Mouse (Mus musculus): ENCODE measurements around the gene Dact3. TPM values are rescaled to one million over a fixed set of nuclear protein-coding genes. Genes with fewer than 3 reads are reported as not detected.

Dact3 gene
- polyA plus RNA-seq, 1 experiment = 43.6 TPM

DNA sequence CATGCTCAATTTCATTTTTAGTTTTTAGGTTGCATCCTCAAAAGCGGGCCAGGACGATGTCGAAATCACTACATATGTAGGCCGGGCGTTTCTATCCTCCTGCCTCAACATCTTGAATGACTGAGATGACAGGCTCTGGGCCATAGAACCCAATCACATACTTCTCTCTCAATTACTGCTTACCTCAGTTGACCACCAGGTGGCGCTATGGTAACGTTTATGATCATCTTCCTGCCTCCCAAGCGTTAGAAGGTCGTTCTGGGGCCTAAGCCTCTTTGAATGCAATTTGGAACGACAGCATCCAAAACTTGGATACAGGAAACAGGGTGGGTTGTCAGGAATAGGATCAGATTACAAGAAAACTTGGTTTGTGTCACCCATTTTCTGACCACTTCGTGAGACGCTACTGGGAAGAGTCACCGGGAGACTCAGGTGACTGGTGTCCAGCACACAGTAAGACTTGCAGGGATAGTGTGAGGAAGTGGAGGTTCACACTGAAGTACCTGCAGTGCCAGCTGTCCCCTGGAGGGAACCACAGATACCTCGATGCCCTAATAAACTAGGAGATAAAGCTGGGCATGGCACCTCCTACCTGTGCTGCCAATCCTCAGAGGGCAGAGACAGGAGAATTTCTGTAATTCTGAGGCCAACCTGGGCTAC, 57.0 kb downstream of the Dact3 start:
- TF ChIP-seq POLR2A (IDR thresholded peaks at IDR 0.05; ENCODE audit: borderline replicate concordance, extremely low read depth, insufficient read depth, insufficient read length, poor library complexity, severe bottlenecking) = no peak
- peak; percentile 84; the same call in 1 of the 2 replicates for TF ChIP-seq CTCF (IDR thresholded peaks at IDR 0.05; ENCODE audit: borderline replicate concordance, extremely low read depth, insufficient read depth, insufficient read length)

DNA sequence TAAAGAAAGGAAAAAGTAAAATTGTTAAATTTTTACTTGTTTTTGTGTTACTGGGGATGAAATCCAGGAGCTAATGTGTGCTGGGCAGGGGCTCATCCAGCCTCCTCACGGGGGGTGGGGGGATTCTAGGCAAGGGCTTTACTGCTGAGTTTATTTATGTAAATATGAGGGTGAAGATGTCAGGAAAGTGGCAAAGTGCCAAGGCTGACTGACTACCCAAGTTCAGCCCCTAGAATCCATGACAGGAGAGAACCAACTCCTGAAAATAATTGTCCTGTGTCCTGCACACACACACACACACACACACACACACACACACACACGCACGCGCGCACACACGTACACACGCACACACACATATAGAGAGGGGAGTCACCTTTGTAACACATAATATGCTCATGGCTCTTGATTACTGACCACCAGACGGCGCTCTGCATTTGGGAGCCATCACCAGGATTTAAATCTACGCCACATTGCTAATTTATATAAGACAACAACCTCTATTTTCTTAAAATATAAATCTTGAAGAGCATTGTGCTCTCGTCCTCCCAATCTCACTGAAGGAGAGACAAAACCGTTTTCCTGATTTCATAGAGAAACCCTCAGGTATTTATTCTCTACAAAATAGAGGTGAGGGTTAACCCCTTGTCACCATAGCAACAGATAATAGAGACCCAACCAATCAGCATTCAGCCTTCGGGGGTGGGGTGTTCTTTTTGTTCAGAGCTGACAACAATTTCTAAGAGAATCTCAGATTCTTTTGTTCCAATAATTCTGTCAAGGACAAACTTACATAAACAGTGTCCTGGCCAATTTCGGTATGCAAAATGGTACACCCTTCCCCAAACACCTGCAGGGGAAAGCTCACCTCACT, 57.8 kb downstream of the Dact3 start:
- peak; percentile 92 for DNase-seq (ENCODE audit: low read depth)
- peak; percentile 74; the same call in 1 of the 2 replicates for TF ChIP-seq CTCF (IDR thresholded peaks at IDR 0.05; ENCODE audit: borderline replicate concordance, extremely low read depth, insufficient read depth, insufficient read length)
- no peak for TF ChIP-seq POLR2A (IDR thresholded peaks at IDR 0.05; ENCODE audit: borderline replicate concordance, extremely low read depth, insufficient read depth, insufficient read length, poor library complexity, severe bottlenecking)

More for the DNA sequence above, 57.0 kb downstream of the Dact3 start:
- DNase-seq (ENCODE audit: low read depth) = peak; percentile 95

Other genes with a start within 250 kb of the Dact3 start
- gene Ceacam15, start 199.6 kb upstream of the Dact3 start, polyA plus RNA-seq (2012; rRNA removed) = not detected in 2 replicates
- gene Ceacam9, start 153.4 kb upstream of the Dact3 start, polyA plus RNA-seq (2012; rRNA removed) = 0.48 TPM in 1 of 2 replicates, not detected in the other
- gene Ap2s1, start 136.9 kb upstream of the Dact3 start, polyA plus RNA-seq (2012; rRNA removed) = 455 and 489 TPM in 2 replicates
- 18.7 and 32.3 TPM in 2 replicates for gene Slc1a5, start 94.0 kb upstream of the Dact3 start, polyA plus RNA-seq (2012; rRNA removed)
- gene Strn4, start 59.4 kb upstream of the Dact3 start, polyA plus RNA-seq (2012; rRNA removed) = 306 and 379 TPM in 2 replicates
- 35.1 and 47.7 TPM in 2 replicates for gene Fkrp, start 58.6 kb upstream of the Dact3 start, polyA plus RNA-seq (2012; rRNA removed)
- gene Prkd2, start 32.4 kb upstream of the Dact3 start, polyA plus RNA-seq (2012; rRNA removed) = 13.9 and 14.0 TPM in 2 replicates
- 11.5 and 15.5 TPM in 2 replicates for gene Gng8, start 16.5 kb downstream of the Dact3 start, polyA plus RNA-seq (2012; rRNA removed)
- 0.47 and 0.75 TPM in 2 replicates for gene Ptgir, start 31.2 kb downstream of the Dact3 start, polyA plus RNA-seq (2012; rRNA removed)
- 580 and 837 TPM in 2 replicates for gene Calm3, start 48.8 kb downstream of the Dact3 start, polyA plus RNA-seq (2012; rRNA removed)
- 44.9 and 96.9 TPM in 2 replicates for gene Pnmal2, start 69.4 kb downstream of the Dact3 start, polyA plus RNA-seq (2012; rRNA removed)
- 28.0 and 34.5 TPM in 2 replicates for gene Pnmal1, start 84.4 kb downstream of the Dact3 start, polyA plus RNA-seq (2012; rRNA removed)
- gene Gm42372, start 107.8 kb downstream of the Dact3 start, polyA plus RNA-seq (2012; rRNA removed) = 5.2 and 19.6 TPM in 2 replicates
- gene Ccdc8, start 117.4 kb downstream of the Dact3 start, polyA plus RNA-seq (2012; rRNA removed) = 6.4 and 8.6 TPM in 2 replicates
- 164 and 199 TPM in 2 replicates for gene Ppp5c, start 152.6 kb downstream of the Dact3 start, polyA plus RNA-seq (2012; rRNA removed)
- gene Hif3a, start 187.1 kb downstream of the Dact3 start, polyA plus RNA-seq (2012; rRNA removed) = 4.1 and 6.9 TPM in 2 replicates
- 1.6 and 2.7 TPM in 2 replicates for gene Psg16, start 198.7 kb downstream of the Dact3 start, polyA plus RNA-seq (2012; rRNA removed)